Mouse (Mus musculus) MN1 (cell line): Measurements from ENCODE around the gene Cpne2.

ENCODE experiments used
- DNase-seq: peaks from one replicate; pipeline ENCODE4 v3.0.0-alpha.2; 2016; ENCODE audit warnings: low spot score

Gene Cpne2

DNA sequence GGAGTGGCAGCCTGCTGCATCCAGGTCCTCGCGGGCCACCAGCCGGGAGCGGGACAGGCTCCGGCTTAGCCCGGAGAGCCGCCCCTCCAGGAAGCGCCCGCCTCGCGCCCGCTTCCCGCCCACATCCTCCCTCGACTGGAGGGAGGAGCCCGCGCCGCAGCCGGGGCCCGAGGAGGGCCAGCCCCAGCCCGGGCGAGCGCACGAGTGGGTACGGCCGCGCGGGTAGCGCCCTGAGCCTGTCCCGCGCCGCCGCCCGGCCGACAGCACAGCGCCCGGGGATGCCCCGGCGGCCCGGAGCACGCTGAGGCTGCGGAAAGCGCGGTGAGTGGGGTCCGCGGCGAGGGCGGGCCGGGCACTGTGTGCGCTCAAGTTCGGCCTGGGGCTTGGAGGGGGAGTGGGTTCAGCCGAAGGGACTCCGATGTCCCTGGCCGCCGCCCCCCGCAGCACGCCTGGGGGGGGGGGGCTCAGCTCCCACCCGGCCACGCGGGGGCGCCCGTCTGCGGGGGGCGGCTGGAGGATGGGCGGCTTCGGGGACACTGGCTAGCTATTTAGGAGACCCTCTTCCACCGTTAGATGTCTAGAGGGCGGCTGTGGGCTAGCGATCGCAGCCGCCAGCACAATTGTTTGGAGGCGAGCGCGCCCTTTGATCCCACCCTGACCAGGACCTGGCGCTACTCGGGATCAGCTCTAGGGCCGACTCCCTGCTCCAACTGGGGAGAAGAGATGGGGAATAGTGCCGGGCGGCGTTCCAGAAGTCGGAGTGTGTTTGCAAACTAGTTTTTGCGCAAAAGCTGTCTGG lies at the start of gene Cpne2:
Gene Cpne2, plus strand, starts transcription at position 118 of the 799 bp plus-strand sequence.
- DNase-seq: peak; percentile 57

DNA sequence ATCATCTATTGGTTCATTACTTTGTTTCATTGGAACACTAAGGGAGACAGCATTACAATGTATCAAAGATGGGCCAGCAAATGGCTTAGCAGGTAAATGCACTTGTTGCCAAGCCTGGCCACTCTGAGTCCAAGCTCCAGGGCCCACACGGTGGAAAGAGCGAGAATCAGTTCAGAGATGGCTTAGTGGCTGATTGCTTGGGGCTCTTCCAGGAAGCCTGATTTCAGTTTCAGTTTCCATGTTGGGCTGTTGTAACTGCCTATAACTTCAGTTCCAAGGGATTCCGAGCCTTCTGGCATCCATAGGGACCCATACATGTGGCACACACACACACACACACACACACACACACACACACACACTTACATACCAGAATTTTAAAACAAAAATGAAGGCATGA lies 47.5 kb upstream of the Cpne2 start:
- peak; percentile 16 for DNase-seq

DNA sequence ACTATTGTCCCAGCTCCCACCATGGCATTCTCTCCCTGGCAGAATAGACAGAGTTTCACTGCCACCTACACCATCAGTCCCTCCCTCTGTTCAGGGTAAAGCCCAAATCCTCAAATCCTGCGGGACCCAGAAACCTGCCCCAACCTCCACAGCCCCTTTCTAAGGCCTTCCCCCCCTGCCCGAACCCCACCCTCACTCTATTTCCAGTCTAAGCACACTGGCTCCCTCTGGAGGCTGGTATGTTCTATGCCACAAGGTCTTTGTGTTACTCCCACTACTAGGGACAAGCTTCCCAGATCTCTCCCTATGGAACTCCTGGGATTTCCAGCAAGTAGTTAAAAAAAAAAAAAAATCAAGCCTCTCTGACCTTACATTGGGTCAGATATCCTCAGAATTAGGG lies 46.9 kb upstream of the Cpne2 start:
- DNase-seq: peak; percentile 60

DNA sequence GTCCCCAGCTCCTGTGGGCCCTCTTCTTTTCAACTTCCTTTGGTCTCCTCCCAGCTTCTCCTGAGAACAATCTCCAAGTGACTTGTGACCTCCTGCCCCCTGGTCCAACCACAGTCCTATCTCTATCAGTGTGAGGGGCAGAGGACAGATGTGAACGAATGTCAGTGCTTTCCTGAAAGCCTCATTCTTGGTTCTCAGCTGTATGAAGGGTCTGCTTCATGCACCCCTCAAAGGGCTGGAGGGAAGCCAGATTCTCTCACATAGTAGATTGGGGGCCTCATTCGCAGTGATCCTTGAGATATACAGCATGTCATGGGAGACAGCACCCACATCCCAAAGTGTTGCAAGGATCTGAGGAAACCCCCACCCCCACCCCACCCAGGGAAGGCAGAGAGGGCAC lies 44.8 kb upstream of the Cpne2 start:
- DNase-seq: no peak

DNA sequence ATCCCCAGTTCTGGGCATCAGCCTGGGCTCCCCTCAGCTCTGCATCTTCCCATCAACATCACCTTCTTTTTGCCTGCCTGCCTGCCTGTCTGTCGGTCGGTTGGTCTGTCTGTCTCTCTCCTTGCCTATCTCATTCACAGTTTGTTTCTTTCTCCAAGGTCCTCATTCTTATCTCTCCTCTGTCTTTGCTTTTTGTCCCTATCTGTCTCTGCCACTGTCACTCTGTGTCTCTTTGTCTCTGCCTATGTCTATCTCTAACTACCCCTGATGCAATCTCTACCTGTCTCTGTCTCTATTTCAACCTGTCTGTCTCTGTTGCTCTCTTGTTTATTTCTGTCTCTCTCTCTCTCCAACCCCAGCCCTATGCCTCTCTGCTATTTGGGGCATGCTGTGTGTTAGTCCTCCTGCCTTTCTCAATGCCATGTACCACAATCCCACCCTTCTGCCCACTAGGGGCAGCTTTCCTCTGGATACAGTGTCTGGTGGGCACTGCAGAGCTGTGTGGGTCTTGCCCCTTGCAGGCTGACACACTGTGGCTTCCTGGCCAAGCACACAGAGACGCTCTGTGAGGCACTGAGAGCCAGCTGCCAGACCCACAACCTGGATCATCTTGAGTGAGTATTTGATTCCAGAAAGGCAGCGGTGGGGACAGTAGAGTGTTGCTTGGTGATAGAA lies 42.8 kb upstream of the Cpne2 start:
- DNase-seq: no peak

DNA sequence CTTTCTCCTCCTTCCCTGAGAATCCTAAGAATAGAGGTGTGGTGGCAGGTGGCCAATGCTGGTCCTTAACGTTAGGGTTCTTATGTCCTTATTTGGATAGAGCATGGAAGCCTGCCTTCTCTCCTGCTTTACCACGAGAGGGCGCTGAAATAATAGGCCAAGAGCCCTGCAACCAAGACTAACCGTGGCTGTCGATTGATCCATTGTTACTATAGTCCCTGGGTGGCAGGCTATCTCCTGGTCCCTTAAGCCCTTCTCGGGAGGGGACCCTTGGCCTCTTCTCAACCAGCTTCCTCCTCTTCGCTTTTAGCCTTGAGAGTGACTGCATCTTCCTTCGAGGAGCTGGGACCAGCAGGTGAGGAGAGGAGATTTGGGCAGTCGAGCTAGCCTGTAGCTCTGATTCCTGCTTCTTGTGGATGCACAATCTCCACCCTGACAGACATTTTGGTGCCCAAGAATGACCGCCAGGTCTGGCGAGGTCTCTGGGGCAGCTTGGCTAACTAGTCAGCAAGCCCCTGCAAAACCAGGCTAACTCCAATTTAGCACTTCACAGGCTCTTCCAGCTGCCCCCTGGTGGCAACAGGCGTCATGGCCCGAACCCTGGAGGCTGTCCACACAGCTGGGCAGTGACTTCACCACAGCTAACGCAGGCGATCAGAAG lies 40.6 kb upstream of the Cpne2 start:
- DNase-seq: peak; percentile 86

DNA sequence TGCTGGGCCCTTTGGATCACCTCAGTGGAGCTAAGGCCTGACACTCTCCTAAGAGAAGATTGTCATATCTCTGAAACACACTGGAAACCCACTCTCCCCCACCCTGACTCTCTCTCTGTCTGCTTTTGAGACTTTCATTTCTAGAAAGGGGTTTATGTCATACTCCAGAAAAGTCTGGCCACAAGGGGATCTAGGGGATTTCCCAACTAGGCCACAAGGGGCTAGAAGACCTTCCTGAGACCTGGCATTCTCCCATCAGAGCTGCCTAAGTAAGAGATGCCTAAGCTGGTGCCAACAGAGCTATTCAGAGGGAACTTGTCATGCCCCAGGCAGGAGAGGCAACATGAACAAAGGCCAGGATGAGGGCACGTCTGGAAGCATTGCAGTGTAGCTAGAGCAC lies 39.5 kb upstream of the Cpne2 start:
- DNase-seq: peak; percentile 60

DNA sequence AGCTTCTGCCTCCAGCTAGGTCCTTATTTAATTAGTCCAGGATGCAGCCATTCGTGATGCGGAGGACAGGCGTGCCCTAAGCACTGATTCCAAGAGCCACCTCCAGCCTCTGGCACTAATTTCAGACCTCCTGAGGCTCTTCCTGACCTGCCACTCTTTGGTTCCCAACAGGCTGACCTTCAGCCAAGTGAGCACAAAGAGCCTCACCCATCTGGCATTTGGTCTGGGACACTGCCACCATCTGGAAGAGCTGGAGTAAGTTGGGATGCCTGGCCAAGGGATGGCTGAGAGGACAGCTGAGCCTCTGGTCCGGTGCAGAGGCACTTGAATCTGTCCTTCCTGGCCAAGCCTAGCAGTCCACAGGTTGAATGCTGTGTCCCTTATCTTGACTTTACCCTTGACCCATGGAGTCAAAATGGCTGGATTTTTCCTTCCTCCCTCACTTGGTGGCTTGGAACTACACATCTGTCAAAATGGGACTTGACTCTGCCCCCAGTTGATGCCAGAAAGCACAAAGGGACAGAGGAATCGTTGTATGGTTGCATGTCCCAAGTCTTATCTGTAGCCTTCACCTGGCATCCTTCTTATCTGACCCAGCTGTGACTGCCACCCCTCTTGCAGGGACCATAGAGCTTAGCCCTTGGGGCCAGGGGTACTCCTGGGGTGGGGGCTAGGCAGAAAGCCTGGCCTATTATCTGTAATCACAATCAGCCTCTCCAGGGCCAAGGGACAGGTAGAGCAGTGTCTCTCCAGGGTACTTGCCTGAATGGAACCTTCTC lies 17.2 kb upstream of the Cpne2 start:
- DNase-seq: peak; percentile 20

DNA sequence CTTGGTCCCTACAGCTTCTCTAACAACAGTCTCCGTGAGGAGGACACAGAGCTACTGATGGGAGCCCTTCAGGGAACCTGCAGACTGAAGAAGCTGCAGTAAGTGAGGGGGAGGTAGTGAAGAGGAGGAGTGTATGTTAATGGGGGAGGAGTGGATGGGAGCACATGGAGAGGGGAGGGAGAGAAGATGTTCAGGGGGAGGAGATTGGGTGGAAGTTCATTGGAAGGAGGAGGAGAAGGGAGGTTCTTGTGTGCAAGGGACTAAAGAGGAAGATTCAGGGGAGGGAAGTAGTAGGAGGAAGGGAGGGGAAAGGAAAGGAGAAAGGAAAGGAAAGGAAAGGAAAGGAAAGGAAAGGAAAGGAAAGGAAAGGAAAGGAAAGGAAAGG lies 16.6 kb upstream of the Cpne2 start:
- no peak for DNase-seq

DNA sequence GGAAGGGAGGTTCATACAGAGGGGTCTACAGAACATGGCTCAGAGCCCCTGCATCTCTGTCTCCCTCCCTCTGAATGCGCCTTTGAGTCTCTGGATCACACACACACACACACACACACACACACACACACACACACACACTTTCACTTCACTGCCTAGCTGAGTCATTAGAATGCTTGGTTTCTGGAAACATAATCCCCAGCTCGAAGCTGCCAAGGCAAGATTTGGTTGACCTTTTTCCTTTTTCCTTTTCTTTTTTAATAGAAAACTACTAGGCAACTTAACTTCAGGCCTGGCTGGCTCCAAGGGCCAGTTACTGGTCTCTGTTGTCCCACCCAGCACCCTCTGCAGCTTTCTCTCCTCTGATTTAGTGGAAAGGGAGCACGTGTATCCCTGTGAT lies 16.0 kb upstream of the Cpne2 start:
- DNase-seq: no peak

DNA sequence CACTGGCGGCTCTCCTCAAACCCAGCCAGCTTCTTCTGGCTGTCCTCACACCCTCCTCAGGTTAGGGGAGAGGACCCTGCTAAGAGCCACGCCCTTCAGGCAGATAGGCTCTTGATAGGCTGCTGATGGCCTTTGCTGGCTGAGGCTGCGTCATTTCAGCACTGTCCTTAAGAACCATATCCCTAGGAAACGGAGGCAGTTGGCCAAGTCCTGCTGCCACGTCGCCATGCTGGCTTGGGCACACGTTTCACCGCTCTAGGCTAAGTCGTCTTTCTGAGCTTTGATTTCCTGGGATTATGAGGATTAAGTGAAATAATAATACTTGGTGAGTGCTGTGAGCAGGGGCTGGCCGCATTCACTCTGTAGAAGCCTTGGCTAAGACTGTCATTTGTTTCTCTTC lies 14.5 kb upstream of the Cpne2 start:
- no peak for DNase-seq

DNA sequence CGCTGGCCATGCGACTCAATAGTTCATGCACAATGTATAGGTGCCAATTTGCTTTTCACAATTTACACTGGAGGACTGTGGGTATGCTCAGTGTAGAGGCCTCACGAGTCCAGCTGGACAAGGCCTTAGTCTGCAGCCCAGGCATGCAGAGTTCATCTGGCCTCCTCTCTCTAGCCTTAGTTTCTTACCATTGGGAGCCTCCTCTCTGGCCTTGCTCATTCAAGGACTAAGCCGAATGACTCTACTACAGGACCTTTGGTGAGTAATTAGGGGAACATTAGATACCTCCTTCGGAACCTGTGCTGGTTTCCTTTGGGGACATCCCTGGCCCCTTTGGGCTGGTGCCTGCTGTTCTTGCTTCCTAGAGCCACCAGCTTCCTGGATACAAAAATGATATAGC lies 13.8 kb upstream of the Cpne2 start:
- no peak for DNase-seq

DNA sequence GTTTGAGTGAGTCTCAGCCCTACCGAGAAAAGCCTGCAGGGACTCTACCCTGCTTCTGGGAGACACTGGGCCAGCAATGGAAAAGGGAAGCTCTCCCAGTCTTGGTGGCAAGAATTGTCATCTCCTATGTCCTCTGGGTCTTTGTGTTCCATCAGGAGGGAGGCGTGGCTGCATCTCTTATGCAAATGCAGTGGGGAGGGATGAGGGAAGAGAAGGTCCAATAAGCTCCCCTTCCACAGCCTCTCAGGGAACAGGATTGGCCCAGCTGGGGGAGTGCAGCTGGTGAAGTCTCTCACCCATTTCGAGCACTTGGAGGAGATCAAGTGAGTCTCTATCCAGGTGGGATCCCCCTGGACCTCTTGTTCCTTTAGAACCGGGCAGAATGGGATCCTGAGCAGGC lies 11.3 kb upstream of the Cpne2 start:
- no peak for DNase-seq

DNA sequence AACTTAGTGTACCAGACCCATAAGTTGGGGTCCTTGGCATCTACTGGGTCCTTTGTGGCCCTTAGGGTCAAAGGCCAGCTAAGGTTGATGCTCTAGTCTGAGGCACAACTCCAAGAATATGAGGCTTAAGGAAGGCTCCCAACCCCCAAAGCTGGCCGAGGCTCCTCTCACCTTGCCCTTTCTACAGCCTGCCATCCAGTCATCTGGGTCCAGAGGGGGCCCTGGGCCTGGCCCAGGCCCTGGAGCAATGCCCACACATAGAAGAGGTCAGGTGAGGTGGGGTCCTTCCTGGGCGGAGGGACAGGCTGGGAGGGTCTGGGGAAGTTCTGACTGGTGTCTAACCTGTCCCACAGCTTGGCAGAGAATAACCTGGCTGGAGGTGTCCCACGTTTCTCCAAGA lies 10.3 kb upstream of the Cpne2 start:
- DNase-seq: no peak

DNA sequence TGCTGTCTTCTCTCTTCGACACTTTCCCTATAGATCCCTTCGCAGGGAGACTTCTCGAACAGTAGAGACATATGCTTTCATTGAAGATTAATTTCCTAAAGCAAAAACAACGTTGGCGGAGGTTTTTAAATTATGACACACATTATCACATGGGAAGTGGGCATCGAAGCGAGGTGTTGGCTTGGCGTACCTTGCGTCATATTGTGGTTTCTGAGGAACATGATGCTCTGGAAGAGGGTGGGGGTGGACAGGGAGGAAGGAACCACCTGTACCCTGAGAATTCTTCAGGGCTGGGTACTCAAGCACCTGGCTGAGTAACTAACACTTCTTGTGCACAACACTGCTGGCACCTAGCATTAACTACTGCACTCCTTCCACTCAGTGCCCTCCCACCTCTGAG lies 8.2 kb upstream of the Cpne2 start:
- no peak for DNase-seq

DNA sequence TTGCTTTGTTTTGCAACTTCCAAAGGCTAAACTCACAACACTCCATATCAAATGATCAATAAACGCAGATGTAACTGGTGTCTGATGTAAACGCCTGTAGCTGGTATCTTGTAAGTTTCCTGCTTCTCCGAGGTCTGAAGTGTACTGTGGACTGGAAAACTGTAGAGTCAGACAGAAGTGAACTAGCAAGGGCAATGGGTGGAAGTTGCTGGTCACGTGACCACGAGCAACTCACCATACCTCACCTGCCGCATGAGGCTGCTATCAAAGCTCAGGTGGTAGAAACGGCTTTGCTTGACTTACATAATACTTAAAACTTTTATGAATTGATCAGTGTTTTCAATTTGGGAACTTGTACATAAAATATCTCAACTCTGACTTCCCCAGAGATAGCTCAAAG lies 5.6 kb upstream of the Cpne2 start:
- no peak for DNase-seq

DNA sequence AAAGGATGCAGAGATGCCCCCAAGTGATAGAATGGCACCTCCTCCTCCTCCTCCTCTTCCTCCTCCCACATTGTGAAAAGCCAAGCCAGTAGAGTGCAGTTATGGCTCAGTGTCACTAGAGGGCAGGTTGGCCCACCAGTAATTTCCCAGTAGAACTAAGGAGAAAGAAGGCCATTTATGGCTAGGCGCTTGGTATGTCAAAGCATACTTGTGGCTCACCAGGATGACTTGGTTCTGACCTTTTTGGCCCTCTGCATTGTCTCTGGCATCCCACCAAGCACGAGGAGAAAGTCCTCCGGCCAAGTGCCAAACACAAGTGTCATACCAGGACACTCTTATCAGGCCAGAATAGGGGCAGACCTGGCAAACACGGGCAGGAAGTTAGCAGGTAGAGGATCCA lies 4.5 kb upstream of the Cpne2 start:
- DNase-seq: peak; percentile 23

DNA sequence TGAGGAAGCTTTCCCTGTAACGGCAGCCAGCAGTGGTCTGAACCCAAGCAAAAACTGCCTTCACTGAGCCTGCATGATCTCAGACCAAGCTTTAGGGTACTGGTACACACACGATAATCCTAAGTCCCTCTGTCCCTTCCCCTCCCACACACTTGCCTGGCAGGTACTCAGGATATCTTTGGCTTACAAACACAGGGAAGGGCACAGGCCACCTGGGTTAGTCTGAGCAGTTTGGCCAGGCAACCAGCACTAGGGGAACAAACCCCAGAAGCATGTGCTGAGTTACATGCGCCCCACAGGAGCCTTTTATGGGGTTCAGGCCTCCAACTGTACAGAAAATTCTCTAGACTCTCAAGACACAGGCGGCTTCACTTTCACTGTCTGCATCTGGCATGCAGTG lies 2.9 kb upstream of the Cpne2 start:
- DNase-seq: no peak

DNA sequence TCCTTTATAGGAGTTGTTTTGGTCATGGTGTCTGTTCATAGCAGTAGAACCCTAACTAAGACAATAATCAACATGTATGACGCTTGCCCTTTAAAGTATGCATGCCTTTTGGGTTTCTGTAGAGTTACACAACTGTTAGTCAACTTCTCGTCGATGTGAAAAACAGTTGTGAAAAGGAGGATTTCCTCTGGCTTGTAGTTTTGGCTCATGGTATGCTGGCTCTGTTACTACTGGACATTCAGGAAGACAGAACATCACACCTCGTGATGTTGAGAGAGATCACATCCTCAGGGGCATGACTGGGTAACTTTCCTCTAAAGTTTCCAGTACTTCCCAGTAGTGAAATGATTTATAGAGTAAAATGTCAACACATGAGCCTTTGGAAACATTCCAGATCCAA lies 2.1 kb upstream of the Cpne2 start:
- DNase-seq: no peak

DNA sequence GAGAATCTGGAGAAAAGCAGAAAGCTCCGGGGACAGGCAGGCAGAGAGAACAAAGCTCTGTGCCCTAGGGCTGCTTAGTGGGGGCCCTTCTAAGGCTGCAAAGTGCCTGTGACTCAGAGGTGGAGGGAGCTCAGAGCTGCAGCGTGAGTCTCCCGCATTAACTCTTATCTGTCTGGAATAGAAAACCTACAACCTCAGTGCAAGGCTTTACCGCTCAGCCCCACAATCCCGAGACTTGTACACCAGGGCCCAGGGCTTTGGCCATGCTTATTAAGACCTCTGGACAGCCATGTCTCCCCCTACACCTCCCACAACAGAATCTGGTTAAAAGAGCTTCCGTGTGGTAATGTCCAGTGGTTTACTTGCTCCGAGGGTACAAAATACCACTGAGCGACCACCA lies 790 bp upstream of the Cpne2 start:
- peak; percentile 23 for DNase-seq

DNA sequence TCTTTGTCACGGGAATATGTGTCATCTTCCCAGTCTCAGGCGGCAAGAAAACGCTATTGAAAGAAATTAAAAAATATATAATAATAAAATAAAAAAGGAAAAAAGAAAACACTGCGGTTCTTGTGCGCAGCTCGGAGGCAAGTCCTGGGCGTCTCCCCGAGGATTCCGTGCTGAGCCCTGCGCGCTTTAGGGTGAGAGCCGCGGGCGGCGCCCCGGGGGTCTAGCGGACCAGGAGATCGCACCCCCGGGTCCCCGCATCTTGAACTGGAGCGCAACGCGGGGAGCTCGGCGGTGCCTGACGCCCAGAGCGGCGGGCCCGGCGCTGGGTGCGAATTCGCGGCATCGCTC lies 291 bp upstream of the Cpne2 start:
- no peak for DNase-seq

DNA sequence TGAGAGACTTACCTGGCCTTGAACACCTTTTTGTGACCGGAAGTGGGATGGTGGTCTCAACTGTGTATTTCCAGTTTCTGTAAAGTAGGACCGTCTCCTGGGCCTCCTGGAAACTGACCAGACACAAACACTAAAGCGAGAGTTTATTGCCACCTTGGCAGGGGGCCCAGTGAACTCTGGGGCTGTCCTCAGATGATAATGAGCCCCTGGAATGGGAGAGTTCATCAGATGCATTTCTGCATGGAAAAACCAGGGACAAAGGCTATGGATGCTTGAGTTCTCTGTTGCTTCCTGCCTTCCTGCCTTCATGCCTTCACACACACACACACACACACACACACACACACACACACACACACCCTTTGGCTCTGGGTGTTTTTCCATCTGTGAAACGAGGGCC lies 1.8 kb downstream of the Cpne2 start:
- DNase-seq: peak; percentile 38

DNA sequence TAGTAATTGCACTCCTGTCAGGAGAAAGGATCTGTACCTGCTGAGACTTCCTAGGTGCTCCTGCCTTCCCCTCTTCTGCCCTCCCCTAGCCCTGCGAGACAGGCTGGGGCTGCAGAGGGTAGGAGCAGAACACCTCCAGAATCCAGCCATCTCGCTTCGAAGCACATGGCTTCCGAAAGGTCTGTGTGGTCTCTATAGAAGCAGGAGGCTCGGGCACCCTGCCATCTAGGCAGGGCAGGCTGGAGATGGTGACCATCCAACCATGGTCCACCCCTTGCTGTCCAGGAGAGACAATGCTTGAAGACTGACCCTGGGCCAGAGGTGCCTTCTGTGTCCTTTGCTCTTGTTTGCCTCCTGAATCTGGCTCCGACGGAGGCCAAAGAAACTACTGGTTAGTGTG lies 2.8 kb downstream of the Cpne2 start:
- DNase-seq: no peak
